Mouse (Mus musculus) mesoderm, embryonic 11.5 days (tissue): ENCODE measurements around the gene Nccrp1.
A peak's percentile ranks its signal among the peaks of the same experiment; 100 is the strongest.
"Not testable (repeated sequence)": the region's sequence is repeated elsewhere in the genome, so short reads cannot be mapped to it uniquely, and the experiment has no call there.

ENCODE experiments used
- DNase-seq: peaks from one replicate; pipeline ENCODE4 v3.0.0-alpha.2; 2012; ENCODE audit warnings: low read depth, low spot score

Nccrp1 gene

GRCm38 (mm10) chr7:28527922-28528719, 18.9 kb downstream of the Nccrp1 start:
- peak; percentile 84 for DNase-seq

GRCm38 (mm10) chr7:28522536-28522935, 24.5 kb downstream of the Nccrp1 start, which contains the start of gene Ifnl3:
Ifnl3 (plus strand) TSS chr7:28522836.
- DNase-seq: not testable (repeated sequence)

- DNase-seq: no peak
Observed at GRCm38 (mm10) chr7:28511441-28511840, 35.6 kb downstream of the Nccrp1 start.

- DNase-seq: not testable (repeated sequence)
Observed at GRCm38 (mm10) chr7:28510405-28510974, 36.6 kb downstream of the Nccrp1 start, which contains the start of gene Ifnl2. Ifnl2 (minus strand) TSS chr7:28510455.

- DNase-seq: not testable (repeated sequence)
Observed at GRCm38 (mm10) chr7:28509121-28509520, 37.9 kb downstream of the Nccrp1 start.

- peak; percentile 44 for DNase-seq
Observed at GRCm38 (mm10) chr7:28505585-28505984, 41.5 kb downstream of the Nccrp1 start.

- DNase-seq: peak; percentile 23
Observed at GRCm38 (mm10) chr7:28495426-28495825, 51.6 kb downstream of the Nccrp1 start.
